Mouse (Mus musculus): Measurements from ENCODE around the gene 1110051M20Rik. TPM values are rescaled to one million over a fixed set of nuclear protein-coding genes. Genes with fewer than 3 reads are reported as not detected.

1110051M20Rik gene
- polyA plus RNA-seq, 1 experiment from 2014 or later: 68.9 TPM

DNA sequence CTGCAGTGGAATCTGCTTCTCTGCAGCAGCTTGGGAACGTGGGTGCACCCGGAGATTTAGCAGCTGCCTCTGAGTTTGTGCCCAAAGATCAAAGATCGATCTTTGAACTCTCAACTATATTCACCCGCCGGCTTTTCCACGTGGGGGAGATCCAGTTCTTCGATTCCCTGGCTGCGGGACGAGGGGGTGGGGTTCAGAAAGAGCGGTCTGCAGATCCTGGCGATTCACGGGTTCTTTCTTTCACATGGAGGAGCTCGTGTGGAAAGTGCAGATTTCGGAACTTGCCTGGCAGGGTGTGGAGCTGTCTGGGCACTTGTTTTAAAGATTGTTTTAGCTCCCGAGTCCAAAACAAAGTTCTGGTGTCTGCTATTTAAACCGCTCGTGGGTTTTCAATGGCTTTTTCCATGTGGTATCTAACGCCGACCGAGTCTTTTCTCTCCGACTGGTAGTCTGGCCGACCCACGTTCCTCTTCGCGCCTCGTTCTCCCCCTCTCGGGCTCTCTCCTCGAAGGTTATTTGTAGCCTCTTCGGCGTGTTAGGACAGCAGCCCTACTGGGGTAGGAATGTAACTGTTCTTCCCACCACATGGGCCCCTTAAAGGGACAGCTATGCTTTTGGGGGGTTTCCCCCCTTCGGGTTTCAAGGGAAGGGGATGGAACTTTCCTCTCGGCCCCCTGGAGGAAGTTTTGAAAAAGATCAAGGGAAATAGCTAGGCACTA is 14.3 kb upstream of the 1110051M20Rik start:
- ATAC-seq (ENCODE audit: low FRiP score, low TSS enrichment): 0 out of 2 replicates have a peak, but pooled peaks have one; percentile 20
- Histone ChIP-seq H3K9ac (replicated peaks; ENCODE audit: low read length) (peak overlapping the region; percentile 81), H3K4me3 (ENCODE audit: low read length) (peak overlapping the region; percentile 67), H3K36me3 (ENCODE audit: insufficient read depth, low read length) (no peaks in the 10 kb centered on the region), H3K27me3 (ENCODE audit: insufficient read depth, low read length) (no peaks in the 10 kb centered on the region), H3K27ac (ENCODE audit: low read length) (peak overlapping the region; percentile 84), H3K4me2 (replicated peaks; ENCODE audit: low read depth, low read length) (peak overlapping the region; percentile 77), H3K4me1 (ENCODE audit: insufficient read depth, low read length) (peaks cover 48% of the 10 kb centered on the region), H3K9me3 (ENCODE audit: low read length) (no peaks in the 10 kb centered on the region)
- 0% methylated on average over 32 of the region's 32 CpGs for WGBS

DNA sequence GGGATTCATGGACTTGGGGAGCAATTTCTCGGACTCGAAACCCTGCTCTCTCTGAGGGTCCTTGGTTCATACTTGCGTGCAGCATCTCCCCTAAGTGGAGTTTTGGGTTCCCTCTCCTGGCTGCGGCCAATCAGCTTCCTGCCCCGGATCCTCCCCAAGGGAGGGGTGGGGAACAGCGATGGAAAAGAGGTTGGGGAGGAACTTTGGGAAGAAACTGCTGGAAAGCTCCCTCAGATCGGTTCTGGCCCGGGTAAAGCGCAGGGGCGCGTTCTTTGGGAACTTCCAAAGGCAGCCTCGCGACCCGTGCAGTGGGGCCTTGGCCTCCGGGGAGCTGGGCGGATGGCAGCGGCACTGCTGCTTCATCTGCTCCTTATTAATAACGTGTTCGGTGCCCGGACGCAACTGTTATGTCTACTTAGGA is 13.8 kb upstream of the 1110051M20Rik start:
- peak overlapping the region; percentile 81 for H3K9ac ChIP-seq (replicated peaks; ENCODE audit: low read length)
- H3K4me3 ChIP-seq (ENCODE audit: low read length): peak overlapping the region; percentile 67
- WGBS: under 1% methylated on average over 21 of the region's 21 CpGs
- H3K27ac ChIP-seq (ENCODE audit: low read length): peak overlapping the region; percentile 84
- H3K27me3 ChIP-seq (ENCODE audit: insufficient read depth, low read length): no peaks in the 10 kb centered on the region
- peaks cover 46% of the 10 kb centered on the region for H3K4me1 ChIP-seq (ENCODE audit: insufficient read depth, low read length)
- no peaks in the 10 kb centered on the region for H3K9me3 ChIP-seq (ENCODE audit: low read length)
- peak overlapping the region; percentile 77 for H3K4me2 ChIP-seq (replicated peaks; ENCODE audit: low read depth, low read length)
- ATAC-seq (ENCODE audit: low FRiP score, low TSS enrichment): peak; percentile 33; the same call in 1 of the 2 replicates
- no peaks in the 10 kb centered on the region for H3K36me3 ChIP-seq (ENCODE audit: insufficient read depth, low read length)

DNA sequence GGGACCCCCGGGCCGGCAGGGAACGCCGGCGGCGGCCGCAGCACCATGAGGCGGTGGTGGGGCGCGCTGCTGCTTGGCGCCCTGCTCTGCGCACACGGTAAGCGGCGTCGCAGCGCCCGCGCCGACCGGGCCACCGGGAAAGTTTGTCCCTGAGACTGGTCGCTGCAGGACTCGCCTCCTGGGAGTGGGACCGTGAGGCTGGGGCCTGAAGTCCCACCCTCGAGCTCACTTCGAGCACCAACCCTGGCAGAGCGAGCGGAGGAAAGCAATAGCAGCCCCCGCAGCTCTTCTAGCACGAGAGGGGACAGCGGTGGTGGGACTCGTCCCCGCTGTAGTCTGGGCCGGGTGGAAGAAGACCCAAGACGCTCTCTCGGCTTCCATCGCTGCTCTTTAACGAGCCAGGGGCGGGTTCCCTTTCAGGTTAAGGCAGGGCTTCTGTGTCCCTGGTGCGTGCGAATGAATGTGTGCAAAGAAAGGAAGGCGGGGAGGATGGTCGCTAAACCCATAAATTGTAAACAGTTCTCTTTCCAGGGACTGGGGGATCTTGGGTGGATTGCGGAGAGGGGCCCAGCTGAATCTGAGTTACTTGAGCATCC is 13.2 kb upstream of the 1110051M20Rik start:
- H3K9ac ChIP-seq (replicated peaks; ENCODE audit: low read length): peak overlapping the region; percentile 81
- H3K4me1 ChIP-seq (ENCODE audit: insufficient read depth, low read length): peaks cover 46% of the 10 kb centered on the region
- peak overlapping the region; percentile 77 for H3K4me2 ChIP-seq (replicated peaks; ENCODE audit: low read depth, low read length)
- H3K9me3 ChIP-seq (ENCODE audit: low read length): no peaks in the 10 kb centered on the region
- under 1% methylated on average over 45 of the region's 45 CpGs for WGBS
- H3K27me3 ChIP-seq (ENCODE audit: insufficient read depth, low read length): no peaks in the 10 kb centered on the region
- peak overlapping the region; percentile 67 for H3K4me3 ChIP-seq (ENCODE audit: low read length)
- H3K36me3 ChIP-seq (ENCODE audit: insufficient read depth, low read length): no peaks in the 10 kb centered on the region
- ATAC-seq (ENCODE audit: low FRiP score, low TSS enrichment): peak; percentile 47
- H3K27ac ChIP-seq (ENCODE audit: low read length): peak overlapping the region; percentile 84

DNA sequence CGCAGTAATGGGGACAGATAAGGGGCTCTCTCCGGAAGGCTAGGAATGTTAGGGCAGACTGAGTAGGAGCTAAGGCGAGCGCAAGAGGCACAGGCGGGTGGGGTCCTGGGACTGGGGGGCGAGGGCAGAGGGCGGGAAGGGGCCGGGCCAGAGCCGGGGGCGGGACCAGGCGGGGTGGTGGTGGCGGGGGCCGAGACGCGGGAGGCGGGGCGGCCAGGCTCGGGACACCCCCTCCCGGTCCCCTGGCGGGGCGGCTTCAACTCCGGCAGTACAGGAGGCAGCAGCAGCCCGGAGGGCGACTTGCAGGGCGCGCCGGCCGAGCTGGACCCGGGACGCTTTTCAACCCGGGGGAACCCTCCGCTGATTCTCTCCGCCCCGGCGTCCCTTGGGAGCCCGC is 12.8 kb upstream of the 1110051M20Rik start, which contains the start of gene Lrp4:
Gene Lrp4, plus strand, starts transcription at position 253 of the 397 bp plus-strand sequence.
- peak; percentile 79 for ATAC-seq (ENCODE audit: low FRiP score, low TSS enrichment)
- WGBS: 0% methylated on average over 30 of the region's 36 CpGs
- Histone ChIP-seq H3K9me3 (ENCODE audit: low read length) (no peaks in the 10 kb centered on the region), H3K27me3 (ENCODE audit: insufficient read depth, low read length) (no peaks in the 10 kb centered on the region), H3K4me3 (ENCODE audit: low read length) (peak within 1 kb of the TSS; percentile 67), H3K36me3 (ENCODE audit: insufficient read depth, low read length) (no peaks in the 10 kb centered on the region), H3K4me1 (ENCODE audit: insufficient read depth, low read length) (peaks cover 46% of the 10 kb centered on the region), H3K9ac (replicated peaks; ENCODE audit: low read length) (peak within 1 kb of the TSS; percentile 81), H3K4me2 (replicated peaks; ENCODE audit: low read depth, low read length) (peak within 1 kb of the TSS; percentile 77), H3K27ac (ENCODE audit: low read length) (peak within 1 kb of the TSS; percentile 84)

DNA sequence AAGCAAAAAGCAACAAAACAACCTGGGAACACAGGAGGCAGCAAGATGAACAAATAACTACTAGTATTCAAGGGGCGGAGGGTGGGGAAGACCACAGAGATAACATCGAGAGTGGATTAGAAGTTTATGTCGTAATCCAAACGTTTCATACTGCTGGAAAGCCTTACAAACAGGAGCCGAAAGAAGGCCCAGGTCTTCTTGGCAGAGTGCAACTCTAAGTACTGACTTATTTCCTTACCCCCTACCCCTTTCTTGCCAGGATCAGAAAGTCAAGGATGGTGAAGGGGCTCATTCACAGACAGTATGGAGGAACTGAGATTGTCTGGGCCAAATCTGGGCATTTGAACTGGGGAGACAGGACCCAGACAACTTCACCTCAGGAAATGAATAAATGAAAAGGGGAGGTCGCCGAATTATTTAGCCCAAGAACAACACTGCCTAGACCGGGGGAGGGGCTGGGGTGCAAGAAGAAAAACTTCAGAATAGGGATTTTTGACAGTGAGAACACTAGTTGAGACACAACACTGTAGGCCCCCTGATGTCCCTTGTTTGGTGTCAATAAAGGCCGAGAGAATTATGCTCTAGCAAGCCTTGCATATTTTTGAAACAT is 12.1 kb upstream of the 1110051M20Rik start:
- Histone ChIP-seq H3K4me2 (replicated peaks; ENCODE audit: low read depth, low read length) (peak overlapping the region; percentile 77), H3K9me3 (ENCODE audit: low read length) (no peaks in the 10 kb centered on the region), H3K4me3 (ENCODE audit: low read length) (peak overlapping the region; percentile 67), H3K27ac (ENCODE audit: low read length) (peak overlapping the region; percentile 84), H3K9ac (replicated peaks; ENCODE audit: low read length) (peak overlapping the region; percentile 81; the same call in 1 of the 2 replicates), H3K4me1 (ENCODE audit: insufficient read depth, low read length) (peaks cover 44% of the 10 kb centered on the region), H3K27me3 (ENCODE audit: insufficient read depth, low read length) (no peaks in the 10 kb centered on the region), H3K36me3 (ENCODE audit: insufficient read depth, low read length) (no peaks in the 10 kb centered on the region)
- WGBS: 46% methylated on average over 9 of the region's 9 CpGs
- ATAC-seq (ENCODE audit: low FRiP score, low TSS enrichment): no peak; the same call in 1 of the 2 replicates

DNA sequence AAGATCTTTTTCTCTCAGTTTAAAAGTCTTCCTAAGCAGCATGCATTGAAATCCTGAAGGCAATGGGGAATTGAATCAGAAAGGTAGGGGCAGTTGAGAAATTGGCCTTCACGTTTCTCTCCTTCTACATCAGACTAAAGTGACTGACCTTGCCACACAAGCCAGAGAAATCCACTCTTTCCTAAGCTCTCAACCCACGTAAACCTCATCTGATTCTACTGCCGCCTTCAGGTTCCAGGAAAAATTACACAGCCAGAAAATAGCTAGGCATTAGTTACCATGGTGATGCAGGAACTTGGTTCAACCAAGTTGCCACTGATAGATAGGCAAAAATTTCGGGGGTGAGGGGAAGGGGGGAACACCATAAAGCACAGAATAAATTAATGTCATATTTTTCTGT is 11.3 kb upstream of the 1110051M20Rik start:
- ATAC-seq (ENCODE audit: low FRiP score, low TSS enrichment): no peak
- H3K4me3 ChIP-seq (ENCODE audit: low read length): no peak overlapping the region
- H3K36me3 ChIP-seq (ENCODE audit: insufficient read depth, low read length): no peaks in the 10 kb centered on the region
- no peaks in the 10 kb centered on the region for H3K9me3 ChIP-seq (ENCODE audit: low read length)
- no peak overlapping the region for H3K27ac ChIP-seq (ENCODE audit: low read length)
- H3K4me2 ChIP-seq (replicated peaks; ENCODE audit: low read depth, low read length): no peak overlapping the region
- no peak overlapping the region for H3K9ac ChIP-seq (replicated peaks; ENCODE audit: low read length)
- H3K4me1 ChIP-seq (ENCODE audit: insufficient read depth, low read length): peaks cover 38% of the 10 kb centered on the region
- H3K27me3 ChIP-seq (ENCODE audit: insufficient read depth, low read length): no peaks in the 10 kb centered on the region
- WGBS: under 1% methylated on average over 4 of the region's 4 CpGs

DNA sequence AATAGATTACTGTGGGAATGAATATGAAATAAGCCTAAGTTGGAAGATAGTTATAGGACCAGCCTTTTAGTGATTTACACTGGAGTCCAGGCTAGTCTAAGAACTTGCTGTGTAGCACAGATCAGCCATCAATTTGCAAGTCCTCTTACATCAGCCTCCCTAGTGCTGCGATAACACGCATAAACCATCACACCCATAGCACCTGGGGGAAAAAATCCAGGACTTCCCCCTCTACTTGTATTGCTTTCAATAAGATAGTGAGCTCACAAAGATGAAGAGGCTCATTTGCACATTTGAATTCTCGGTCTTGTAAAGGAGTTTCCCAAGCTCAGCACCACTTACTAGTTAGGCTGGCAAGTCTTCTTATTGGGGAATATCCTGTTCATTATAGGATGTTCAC is 9.9 kb upstream of the 1110051M20Rik start:
- H3K9ac ChIP-seq (replicated peaks; ENCODE audit: low read length): no peak overlapping the region
- no peak overlapping the region for H3K27ac ChIP-seq (ENCODE audit: low read length)
- H3K4me3 ChIP-seq (ENCODE audit: low read length): no peak overlapping the region
- no peaks in the 10 kb centered on the region for H3K9me3 ChIP-seq (ENCODE audit: low read length)
- 89% methylated on average over 3 of the region's 3 CpGs for WGBS
- no peak for ATAC-seq (ENCODE audit: low FRiP score, low TSS enrichment)
- peaks cover 24% of the 10 kb centered on the region for H3K4me1 ChIP-seq (ENCODE audit: insufficient read depth, low read length)
- no peaks in the 10 kb centered on the region for H3K36me3 ChIP-seq (ENCODE audit: insufficient read depth, low read length)
- H3K27me3 ChIP-seq (ENCODE audit: insufficient read depth, low read length): no peaks in the 10 kb centered on the region
- no peak overlapping the region for H3K4me2 ChIP-seq (replicated peaks; ENCODE audit: low read depth, low read length)

DNA sequence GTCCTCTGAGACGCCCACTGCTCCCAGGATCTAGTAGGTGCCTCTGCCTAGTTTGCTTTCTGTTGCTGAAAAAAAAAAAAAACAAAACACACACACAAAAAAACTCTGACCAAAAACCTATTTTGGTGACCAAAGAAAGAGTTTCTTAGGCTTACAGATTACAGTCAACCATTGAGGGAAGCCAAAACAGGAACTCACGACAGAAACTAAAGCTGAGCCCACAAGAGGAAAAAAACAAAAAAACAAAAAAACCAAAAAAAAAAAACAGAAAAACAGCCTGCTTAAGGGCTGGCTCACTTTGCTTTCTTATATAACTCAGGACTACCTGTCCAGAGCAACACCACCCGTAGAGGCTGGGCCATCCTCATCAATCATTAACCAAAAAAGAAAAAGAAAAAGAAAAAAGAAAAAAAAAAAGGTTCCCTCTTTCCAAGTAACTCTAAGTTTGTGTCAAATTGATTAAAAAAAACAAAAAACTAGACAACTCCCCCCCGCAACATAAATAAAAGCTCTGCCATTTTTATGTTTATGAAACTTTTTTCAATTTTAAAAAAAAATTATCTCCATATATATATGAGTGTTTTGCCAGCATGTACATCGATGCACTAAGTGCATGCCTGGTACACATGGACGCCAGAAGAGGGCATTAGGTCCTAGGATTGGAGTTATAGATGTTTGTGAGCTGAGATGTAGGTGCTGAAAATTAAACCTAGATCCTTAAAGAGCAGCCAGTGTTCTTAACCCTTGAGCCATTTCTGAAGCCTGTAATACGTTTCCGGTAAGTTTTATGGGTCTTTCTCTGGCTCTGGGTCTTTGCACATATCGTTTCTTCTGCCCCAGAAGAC is 8.9 kb upstream of the 1110051M20Rik start:
- 54% methylated on average over 9 of the region's 9 CpGs for WGBS
- ATAC-seq (ENCODE audit: low FRiP score, low TSS enrichment): no peak
- Histone ChIP-seq H3K9me3 (ENCODE audit: low read length) (no peaks in the 10 kb centered on the region), H3K9ac (replicated peaks; ENCODE audit: low read length) (no peak overlapping the region), H3K27me3 (ENCODE audit: insufficient read depth, low read length) (no peaks in the 10 kb centered on the region), H3K4me2 (replicated peaks; ENCODE audit: low read depth, low read length) (no peak overlapping the region; the same call in 1 of the 2 replicates), H3K36me3 (ENCODE audit: insufficient read depth, low read length) (no peaks in the 10 kb centered on the region), H3K4me3 (ENCODE audit: low read length) (no peak overlapping the region), H3K4me1 (ENCODE audit: insufficient read depth, low read length) (peaks cover 22% of the 10 kb centered on the region; the same call in 1 of the 2 replicates), H3K27ac (ENCODE audit: low read length) (no peak overlapping the region)

DNA sequence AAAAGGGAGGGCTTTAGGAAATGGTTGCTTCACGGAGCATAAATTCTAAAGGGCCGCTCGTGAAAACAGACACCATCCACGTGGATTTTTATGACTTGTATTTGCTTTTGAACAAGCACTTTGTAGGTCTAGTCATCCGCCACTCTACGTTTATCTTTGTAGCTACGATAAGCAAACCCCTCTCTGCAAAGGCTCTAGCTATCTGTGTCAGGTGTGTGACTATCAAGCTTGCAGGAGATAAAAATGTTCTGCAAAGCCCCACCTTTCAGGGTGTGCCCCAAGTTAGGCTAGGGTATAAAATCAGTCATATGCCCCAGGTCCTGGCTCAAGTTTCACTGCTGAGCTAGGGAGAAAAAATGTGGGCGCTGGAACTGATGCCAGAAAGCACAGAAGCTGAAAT is 8.2 kb upstream of the 1110051M20Rik start:
- Histone ChIP-seq H3K9ac (replicated peaks; ENCODE audit: low read length) (no peak overlapping the region), H3K4me1 (ENCODE audit: insufficient read depth, low read length) (peaks cover 22% of the 10 kb centered on the region; the same call in 1 of the 2 replicates), H3K9me3 (ENCODE audit: low read length) (no peaks in the 10 kb centered on the region), H3K36me3 (ENCODE audit: insufficient read depth, low read length) (no peaks in the 10 kb centered on the region), H3K4me3 (ENCODE audit: low read length) (peak overlapping the region; percentile 7), H3K4me2 (replicated peaks; ENCODE audit: low read depth, low read length) (peak overlapping the region; percentile 43), H3K27ac (ENCODE audit: low read length) (peak overlapping the region; percentile 21; the same call in 1 of the 2 replicates), H3K27me3 (ENCODE audit: insufficient read depth, low read length) (no peaks in the 10 kb centered on the region)
- no peak for ATAC-seq (ENCODE audit: low FRiP score, low TSS enrichment)
- whole genome bisulfite sequencing: 12% methylated on average over 8 of the region's 8 CpGs

Data from kidney, embryonic 16.5 days (tissue).